Mouse (Mus musculus): ENCODE data around the gene Fam168b.

Gene Fam168b

DNA sequence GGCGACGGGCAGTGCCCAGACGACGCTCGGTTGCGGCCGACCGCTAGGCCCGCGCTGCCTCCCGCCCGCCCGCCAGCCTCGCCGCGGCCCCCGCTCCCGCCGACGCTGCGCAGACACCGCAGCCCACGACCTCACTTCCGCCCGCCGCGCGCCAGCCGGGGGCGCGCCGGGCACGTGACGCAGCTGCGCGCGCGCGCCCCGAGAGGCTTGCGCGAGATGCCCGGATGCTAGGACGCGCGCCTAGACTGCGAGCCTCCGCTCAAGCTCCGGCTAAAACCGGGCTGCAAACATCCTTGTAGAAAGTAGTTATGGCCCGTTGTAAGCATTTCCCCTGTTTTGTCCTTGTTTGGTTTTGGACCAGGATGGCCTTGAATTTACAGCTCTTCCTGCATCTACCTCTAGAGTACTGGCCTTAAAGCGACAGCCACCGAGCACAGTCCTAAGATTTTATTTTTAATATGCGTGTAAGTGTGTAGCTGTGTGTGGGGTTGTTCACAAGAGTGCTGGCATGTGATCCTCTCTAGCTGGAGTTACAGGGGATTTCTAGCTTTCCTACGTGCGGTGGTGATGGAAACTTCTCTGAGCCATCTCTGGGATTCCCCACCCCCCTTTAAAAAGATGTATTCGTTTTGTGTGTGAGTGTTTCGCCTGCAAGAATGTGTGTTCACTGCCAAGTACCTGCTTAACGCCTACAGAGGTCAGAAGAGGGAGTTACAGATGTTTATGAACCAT is at the start of gene Fam168b:
TSS of gene Fam168b (minus strand) at position 179 of the 732 bp plus-strand sequence.
- peak; percentile 91 to 95 for DNase-seq (ENCODE audit: inconsistent age in 2 of 2, low spot score in 1 of 2)

DNA sequence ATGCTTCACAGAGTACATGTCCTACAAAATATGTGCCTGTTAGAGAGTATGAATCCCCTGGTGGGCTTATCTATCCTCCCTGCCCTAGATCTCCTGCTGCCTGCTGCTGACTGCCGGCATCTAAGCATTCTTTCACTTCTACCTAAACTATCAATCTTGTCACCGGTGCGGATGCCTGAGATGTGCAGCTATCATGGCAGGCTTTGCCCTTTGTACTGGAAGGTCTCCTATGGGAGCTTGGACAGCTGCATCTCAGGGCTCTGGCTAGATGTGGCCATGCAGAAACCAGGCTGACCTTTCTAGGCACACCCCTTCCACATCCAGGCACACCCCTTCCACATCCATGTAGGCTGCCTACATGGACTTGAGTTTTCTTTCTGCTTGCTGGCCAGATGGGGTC is 49.6 kb upstream of the Fam168b start:
- DNase-seq (ENCODE audit: inconsistent age in 2 of 2, low spot score in 1 of 2) = no peak

DNA sequence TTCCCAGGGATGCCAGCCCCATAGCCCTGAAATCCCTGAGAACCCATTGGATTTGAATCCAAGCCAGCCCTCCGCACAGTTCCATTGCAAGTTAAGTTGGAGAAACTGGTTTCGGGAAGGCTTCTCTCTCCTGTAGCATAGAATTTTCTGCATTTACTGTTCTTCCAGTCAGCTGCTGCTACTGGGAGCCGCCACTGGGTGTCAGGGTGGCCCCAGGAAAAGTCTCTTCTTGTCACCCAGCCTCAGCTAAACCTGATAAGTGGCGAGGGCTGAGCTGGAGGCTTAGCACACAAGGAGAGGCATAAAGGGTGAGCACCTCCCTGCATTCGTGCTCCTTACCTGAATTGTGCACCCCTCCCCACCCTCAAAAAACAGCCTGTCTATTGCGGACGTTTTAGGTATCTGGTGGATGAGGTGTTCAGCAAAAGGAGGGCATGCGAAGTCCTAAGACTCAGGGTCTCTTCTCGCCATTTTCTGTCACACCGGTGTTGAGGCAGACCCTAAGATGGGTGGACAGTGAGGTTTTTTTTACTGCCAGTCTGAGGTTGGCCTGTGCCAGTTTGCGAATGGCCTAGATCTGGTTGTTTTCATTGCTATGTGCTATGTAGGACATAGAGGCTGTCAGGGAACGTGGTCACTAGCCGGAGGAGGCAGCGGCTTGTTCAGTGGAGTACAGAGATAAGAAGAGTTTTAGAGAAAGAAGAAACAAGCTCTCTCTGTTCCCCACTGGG is 48.9 kb upstream of the Fam168b start:
- peak in 1 of 2 experiments; percentile 62 for DNase-seq (ENCODE audit: inconsistent age in 2 of 2, low spot score in 1 of 2)

DNA sequence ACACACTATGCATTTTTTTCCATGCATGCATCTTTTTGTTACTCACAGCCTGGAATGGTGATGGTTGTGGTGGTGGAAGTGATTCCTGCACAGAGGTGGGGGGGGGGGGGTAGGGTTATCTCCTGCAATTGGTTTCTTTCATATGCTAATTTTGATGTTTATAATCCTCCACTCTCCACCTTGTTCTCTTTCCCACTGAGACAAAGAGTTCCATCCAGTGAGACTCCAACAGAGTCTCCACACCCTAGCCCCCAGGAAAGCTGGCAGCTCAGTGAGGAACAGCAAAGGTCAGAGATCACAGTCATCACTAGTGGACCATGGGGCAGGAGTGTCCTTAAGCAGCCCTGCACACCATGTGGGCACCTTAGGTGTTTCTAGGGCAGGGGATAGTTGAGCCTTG is 40.9 kb upstream of the Fam168b start:
- DNase-seq (ENCODE audit: inconsistent age in 2 of 2, low spot score in 1 of 2) = no peak

- no peak for DNase-seq (ENCODE audit: inconsistent age in 2 of 2, low spot score in 1 of 2)
Observed at GRCm38 (mm10) chr1:34879611-34880010, 36.7 kb upstream of the Fam168b start.

DNA sequence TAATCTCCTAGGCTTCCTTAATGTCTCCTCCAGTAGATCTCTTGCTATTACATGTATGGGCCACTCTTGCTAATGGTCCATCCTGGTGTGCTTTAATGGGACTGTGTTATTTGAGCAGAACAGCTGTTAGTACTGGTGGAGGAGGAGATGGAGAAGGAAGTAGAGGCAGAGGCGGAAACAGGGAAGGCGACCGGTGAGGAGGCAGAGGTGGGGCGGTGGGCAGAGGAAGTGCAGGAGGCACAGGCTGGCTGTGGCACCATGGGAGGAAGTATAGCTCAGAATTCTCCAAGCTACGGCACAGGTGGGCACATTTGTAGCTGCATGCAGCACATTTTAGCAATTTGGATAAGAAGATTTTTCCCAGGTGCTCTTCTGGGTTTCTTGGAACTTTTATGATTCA is 30.7 kb upstream of the Fam168b start:
- peak in 1 of 2 experiments; percentile 2 for DNase-seq (ENCODE audit: inconsistent age in 2 of 2, low spot score in 1 of 2)

DNA sequence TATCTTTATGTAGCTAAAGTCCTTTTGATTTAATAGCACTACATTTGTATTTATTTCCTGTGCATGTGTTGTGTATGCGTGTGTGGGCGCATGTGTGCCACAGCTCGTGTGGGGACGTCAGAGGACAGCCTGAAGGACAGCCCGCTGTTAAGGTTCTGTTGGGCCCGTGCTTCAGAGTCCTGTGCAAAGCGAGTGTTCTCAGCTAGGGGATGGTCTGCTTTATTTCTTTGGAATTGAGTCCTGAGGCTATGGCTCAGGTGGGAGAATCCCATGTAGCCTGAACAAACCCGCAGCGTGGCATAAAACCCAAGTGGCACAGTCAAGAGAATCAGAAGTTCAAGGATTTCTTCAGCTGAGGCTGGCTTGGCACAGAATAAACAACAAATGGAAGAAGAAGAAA is 28.3 kb upstream of the Fam168b start:
- DNase-seq (ENCODE audit: inconsistent age in 2 of 2, low spot score in 1 of 2) = peak in 1 of 2 experiments; percentile 3

DNA sequence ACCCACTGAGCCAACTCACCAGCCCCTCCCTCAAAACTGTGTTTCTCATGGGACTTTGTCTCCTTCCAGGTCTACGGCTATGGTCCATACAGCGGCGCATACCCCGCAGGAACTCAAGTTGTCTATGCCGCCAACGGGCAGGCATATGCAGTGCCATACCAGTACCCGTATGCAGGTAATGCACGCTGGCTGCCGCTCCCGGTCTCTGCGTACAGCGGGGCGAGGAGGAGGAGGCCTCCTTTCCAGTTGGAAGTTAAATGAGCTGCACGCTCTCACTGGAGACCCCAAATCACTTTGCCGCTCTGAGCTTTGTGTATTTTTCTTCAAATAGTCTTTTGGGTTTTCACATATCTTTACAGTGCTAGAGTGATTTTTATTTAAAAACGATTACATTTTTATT is 26.4 kb upstream of the Fam168b start:
- DNase-seq (ENCODE audit: inconsistent age in 2 of 2, low spot score in 1 of 2) = peak in 1 of 2 experiments; percentile 4

DNA sequence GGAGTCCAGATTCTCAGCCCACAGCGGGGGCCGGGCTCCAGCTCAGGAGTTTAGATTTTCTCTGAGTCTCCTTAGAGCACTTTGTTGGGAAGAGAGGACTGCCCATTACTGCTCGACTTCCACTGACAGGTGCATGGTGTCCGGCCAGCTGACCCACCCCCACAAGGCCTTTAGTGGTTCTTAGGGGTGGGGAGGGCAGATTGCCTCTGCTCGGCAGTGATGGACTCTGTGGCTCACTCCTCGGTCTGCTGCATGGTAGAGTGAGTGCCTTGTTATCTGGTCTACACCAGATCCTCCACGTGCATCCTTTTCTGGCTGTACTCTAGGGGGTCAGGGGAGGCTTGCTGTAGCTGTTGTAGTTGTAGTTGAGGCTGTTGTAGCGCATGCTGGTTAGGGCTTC is 25.5 kb upstream of the Fam168b start:
- DNase-seq (ENCODE audit: inconsistent age in 2 of 2, low spot score in 1 of 2) = peak in 1 of 2 experiments; percentile 5

DNA sequence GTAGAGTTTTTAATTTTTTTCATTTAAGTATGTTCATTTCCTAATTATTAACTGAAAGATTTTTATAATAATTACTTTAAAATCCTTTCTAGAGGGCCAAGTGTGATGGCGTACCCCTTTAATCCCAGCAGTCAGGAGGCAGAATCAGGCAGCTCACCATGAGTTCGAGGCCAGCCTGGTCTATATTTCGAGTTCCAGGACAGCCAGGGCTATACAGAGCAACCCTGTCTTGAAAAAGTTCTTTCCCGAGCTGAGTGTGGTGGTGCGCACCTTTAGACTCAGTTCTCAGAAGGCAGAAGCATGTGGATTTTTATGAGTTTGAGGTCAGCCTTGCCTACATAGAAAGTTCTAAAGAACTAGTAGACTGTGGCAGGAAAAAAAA is 24.7 kb upstream of the Fam168b start:
- DNase-seq (ENCODE audit: inconsistent age in 2 of 2, low spot score in 1 of 2) = peak in 1 of 2 experiments; percentile 8

DNA sequence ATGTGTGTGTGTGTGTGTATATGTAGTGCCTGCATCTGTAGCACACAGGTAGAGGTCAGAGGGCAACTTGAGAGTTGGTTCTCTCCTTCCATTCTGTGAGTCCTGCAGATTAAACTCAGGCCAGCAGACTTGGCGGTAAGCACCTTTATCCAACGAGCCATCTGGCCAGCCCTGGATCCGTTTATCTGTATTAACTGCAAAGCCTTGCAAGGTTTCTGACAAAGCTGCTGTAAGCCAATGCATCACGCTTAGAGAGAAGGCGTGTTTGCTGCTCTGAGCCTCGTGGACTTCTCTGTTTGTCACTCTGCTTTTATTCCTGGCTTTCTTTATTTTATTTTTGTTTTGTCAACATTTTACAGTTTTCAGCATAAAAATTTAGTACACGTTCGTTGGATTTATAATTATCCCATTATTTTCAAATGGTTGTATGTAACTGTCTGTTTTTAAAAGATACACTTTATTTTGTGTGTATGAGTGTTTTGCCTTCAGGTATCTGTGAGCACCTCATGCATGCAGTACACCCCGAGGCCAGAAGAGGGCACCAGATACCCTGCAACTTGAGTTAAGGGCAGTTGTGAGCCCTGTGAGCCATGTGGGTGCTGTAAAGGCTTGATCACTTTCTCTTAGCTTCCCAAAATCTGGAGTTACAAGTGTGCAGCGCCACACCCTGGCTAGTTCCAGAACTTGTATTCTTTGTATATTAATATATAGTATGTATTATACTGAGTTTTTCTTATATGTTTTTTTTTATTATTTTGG is 24.1 kb upstream of the Fam168b start:
- peak; percentile 89 to 97 for DNase-seq (ENCODE audit: inconsistent age in 2 of 2, low spot score in 1 of 2)

DNA sequence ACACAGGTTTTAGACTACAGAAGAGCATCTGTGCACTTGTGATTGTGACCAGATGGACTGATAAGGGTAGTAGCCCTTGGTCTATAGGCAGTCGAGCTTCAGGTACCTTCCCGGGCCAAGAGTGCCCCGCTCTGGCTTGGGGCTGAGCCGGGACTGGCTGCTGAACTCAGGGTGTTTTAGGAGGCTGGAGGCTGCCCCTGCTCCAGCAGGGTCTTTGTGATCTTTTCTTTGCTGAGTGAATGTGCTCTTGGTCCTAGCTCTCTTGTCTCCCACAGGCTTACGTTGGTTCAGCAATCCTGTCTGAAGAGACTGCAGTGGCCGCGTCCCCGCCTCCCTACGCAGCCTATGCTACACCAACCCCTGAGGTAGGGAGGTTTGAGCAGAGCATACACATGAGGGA is 23.0 kb upstream of the Fam168b start:
- DNase-seq (ENCODE audit: inconsistent age in 2 of 2, low spot score in 1 of 2) = peak; percentile 9 to 51

DNA sequence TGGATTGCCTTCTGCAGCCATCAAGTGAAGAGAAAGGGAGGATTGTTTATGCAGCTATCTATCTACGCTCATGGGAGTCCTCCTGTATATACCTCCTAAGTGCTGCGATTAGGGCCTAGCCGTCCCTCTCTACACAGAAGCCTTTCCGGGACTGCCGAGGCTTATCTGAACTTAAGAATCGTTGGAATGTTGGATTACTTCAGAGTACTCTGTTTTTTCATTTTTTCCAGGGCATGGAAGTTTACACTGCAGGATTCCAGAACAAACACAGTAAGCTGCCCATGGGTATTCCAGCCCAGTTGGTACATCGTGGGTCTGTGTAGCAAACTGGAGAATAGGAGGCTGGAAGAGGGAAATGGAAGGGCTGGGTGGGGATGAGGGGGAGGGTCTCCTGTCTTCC is 21.4 kb upstream of the Fam168b start:
- peak in 1 of 2 experiments; percentile 53 for DNase-seq (ENCODE audit: inconsistent age in 2 of 2, low spot score in 1 of 2)

DNA sequence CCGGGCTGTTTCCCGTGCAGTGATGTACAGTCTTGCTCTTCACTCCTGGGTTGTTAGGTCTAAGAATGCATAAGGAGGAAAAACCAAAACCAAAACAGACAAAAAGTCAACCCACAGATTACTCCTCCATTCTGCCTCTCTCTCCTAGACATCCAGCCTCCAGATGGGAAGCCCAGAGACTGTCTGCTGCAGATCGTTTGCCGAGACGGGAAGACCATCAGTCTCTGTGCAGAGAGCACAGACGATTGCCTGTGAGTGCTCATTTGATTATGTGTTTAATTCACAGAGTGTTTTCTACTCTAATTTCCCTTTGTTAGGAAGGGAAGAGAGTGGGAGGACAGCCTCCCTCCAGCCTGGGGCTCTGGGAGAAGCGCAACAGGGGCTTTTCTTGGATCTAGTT is 20.5 kb upstream of the Fam168b start:
- no peak for DNase-seq (ENCODE audit: inconsistent age in 2 of 2, low spot score in 1 of 2)

DNA sequence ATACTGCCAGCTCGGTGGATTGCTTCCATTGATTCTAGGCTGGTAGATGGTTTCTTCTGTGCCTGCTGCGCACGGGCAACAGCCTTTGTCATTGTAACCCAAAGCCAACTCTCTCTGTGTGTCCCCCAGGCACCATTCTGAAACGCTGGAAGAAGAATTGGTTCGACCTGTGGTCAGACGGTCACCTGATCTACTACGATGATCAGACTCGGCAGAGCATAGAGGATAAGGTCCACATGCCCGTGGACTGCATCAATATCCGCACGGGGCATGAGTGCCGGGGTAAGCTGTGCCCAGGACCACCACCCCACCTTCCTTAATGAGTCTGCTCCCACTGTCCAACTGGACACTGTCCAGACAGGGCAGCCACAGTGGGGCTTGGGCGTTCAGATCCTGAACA is 20.0 kb upstream of the Fam168b start:
- DNase-seq (ENCODE audit: inconsistent age in 2 of 2, low spot score in 1 of 2) = no peak

DNA sequence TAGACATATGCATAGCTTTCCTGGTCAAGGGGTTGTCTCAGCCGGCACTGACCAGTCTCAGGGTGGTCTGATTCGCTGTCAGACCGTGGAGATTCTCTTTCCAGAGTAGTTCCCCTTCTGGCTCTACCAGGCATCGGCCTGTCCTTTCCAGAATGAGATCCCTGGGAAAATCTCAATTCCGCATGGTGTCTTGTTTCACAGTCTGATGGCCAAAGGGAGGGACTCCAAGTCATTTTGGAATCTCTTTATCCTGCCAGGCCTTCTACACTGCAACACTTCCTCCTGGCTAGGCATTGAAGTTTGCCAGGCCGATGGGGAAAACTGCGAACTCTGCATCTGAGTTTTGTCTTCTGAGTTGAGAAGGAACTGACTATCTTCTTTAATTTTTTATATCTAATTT is 17.3 kb upstream of the Fam168b start:
- DNase-seq (ENCODE audit: inconsistent age in 2 of 2, low spot score in 1 of 2) = no peak

- DNase-seq (ENCODE audit: inconsistent age in 2 of 2, low spot score in 1 of 2) = no peak
Observed at GRCm38 (mm10) chr1:34859761-34860160, 16.9 kb upstream of the Fam168b start.

- peak in 1 of 2 experiments; percentile 51 for DNase-seq (ENCODE audit: inconsistent age in 2 of 2, low spot score in 1 of 2)
Observed at GRCm38 (mm10) chr1:34858671-34859070, 15.8 kb upstream of the Fam168b start.

- no peak for DNase-seq (ENCODE audit: inconsistent age in 2 of 2, low spot score in 1 of 2)
Observed at GRCm38 (mm10) chr1:34855056-34855739, 12.3 kb upstream of the Fam168b start.

DNA sequence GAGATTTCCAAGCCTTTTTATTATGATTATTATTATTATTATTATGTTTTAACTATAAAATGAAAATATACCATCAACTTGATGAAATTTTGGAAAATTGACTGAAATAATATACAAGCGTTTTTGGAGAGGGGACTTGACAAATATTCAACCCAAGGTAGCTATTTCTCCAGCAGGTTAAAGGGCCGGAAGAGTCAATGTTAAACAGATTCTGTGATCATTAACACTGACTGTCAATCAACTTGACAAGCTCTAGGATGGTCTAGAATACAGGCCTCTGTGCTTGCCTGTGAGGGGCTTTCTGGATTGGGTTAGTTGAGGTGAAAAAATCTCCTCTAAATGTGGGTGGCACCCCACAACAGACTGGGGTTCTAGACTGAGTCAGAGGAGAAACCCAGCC is 10.9 kb upstream of the Fam168b start:
- no peak for DNase-seq (ENCODE audit: inconsistent age in 2 of 2, low spot score in 1 of 2)
